Mouse (Mus musculus) hindbrain, embryonic 14.5 days (tissue): ENCODE measurements at regions not wholly inside any gene's neighbourhood (a gene's known extent, or its start where the extent isn't known, plus 50 kb on each side); places are given as distances from the start of the nearest gene placed in this dataset.

Experiments
- ATAC-seq: fragments of 200-750 bp; cut with Nextera tagmentation; 2 replicates; pipeline ENCODE4 v1.8.0; 2017; ENCODE audit warnings: moderate number of reproducible peaks, mild to moderate bottlenecking, moderate TSS enrichment, moderate library complexity; ENCODE audit not compliant: low FRiP score
- DNase-seq: peaks from one replicate; pipeline ENCODE4 v3.0.0-alpha.2; 2015; ENCODE audit warnings: low spot score
- H3K27ac ChIP-seq: fragments of 300-500 bp; sonication (generic); 2 replicates; pipeline ENCODE4 v1.5.1; 2014; ENCODE audit warnings: mild to moderate bottlenecking, moderate library complexity
- H3K27me3 ChIP-seq: fragments of 300-500 bp; sonication (generic); 2 replicates; pipeline ENCODE4 v1.6.1; 2014; ENCODE audit warnings: mild to moderate bottlenecking, low read length, mixed read lengths; ENCODE audit not compliant: control insufficient read depth, insufficient read depth
- H3K36me3 ChIP-seq: fragments of 300-500 bp; sonication (generic); replicated peaks from 2 replicates; pipeline ENCODE4 v1.6.1; 2014; ENCODE audit not compliant: control insufficient read depth, insufficient read depth
- H3K4me1 ChIP-seq: fragments of 300-500 bp; sonication (generic); replicated peaks from 2 replicates; pipeline ENCODE4 v1.6.1; 2014; ENCODE audit warnings: antibody characterized with exemption, low read length, mixed read lengths; ENCODE audit not compliant: control insufficient read depth, insufficient read depth
- H3K4me2 ChIP-seq: fragments of 300-500 bp; sonication (generic); replicated peaks from 2 replicates; pipeline ENCODE4 v1.6.1; 2014; ENCODE audit warnings: mild to moderate bottlenecking, moderate library complexity
- H3K4me3 ChIP-seq: fragments of 300-500 bp; sonication (generic); replicated peaks from 2 replicates; pipeline ENCODE4 v1.5.1; 2014; ENCODE audit warnings: mild to moderate bottlenecking, low read length
- H3K9ac ChIP-seq: fragments of 300-500 bp; sonication (generic); 2 replicates; pipeline ENCODE4 v1.6.1; 2014
- H3K9me3 ChIP-seq: fragments of 300-500 bp; sonication (generic); 2 replicates; pipeline ENCODE4 v1.6.1; 2016; ENCODE audit warnings: low read length; ENCODE audit not compliant: control insufficient read depth
- WGBS: fragments of 180-500 bp; shearing (Covaris S2); extraction: QIAGEN DNeasy Blood & Tissue Kit; methylation state at CpG from one replicate; pipeline ENCODE4 v1.1.7; 2014; 5-methylcytosine and 5-hydroxymethylcytosine counted together

DNA sequence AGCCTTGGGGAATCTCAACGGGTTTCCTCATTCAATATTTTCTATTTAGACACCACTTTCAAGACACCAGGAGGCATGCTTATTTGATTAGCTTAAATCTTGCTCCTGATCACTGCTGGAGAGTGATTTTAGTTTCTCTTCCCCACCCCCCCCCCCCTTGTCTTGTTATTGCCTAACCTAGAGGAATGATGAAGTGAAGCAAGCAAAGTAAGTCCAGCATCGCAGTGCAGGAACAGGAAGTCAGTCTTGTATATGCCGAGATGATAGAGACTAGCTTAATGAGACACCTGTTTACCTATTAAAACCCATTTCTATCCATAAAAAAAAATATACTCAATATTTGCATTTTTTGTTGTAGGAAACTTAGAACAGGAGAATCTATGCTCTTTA is 209.6 kb upstream of the Slit2 start:
- H3K27me3 ChIP-seq: no peaks in the 10 kb centered on the region
- H3K9ac ChIP-seq: no peak overlapping the region
- H3K36me3 ChIP-seq: no peaks in the 10 kb centered on the region
- no peak overlapping the region for H3K27ac ChIP-seq
- H3K4me2 ChIP-seq: no peak overlapping the region
- ATAC-seq: no peak
- no peak for DNase-seq
- WGBS: 57% methylated on average over 3 of the region's 3 CpGs
- H3K4me3 ChIP-seq: no peak overlapping the region
- H3K9me3 ChIP-seq: no peaks in the 10 kb centered on the region
- H3K4me1 ChIP-seq: 0 out of 2 replicates have a peak, but pooled peaks cover 9% of the 10 kb centered on the region

DNA sequence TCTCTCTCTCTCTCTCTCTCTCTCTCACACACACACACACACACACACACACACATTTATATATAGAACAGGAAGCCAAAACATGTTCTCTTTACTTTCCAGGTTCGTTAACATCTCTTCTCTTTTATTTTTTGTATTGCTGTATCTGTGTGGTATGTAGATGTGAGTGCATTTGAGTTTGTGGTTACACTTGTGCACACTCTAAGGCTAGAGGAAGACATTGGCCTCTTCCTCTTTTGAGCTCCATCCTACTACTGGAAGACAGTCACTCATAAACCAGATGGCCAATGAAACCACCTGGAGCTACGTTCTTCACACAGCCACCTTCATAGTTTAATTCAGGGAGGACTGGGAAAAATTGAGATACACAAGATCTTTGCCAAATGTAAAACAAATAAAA is 202.1 kb upstream of the Slit2 start:
- Histone ChIP-seq H3K9ac (no peak overlapping the region), H3K36me3 (no peaks in the 10 kb centered on the region), H3K4me3 (no peak overlapping the region), H3K9me3 (no peaks in the 10 kb centered on the region), H3K4me1 (no peaks in the 10 kb centered on the region), H3K4me2 (no peak overlapping the region), H3K27ac (no peak overlapping the region), H3K27me3 (no peaks in the 10 kb centered on the region)
- 90% methylated on average over 2 of the region's 2 CpGs for WGBS
- ATAC-seq (no peak), DNase-seq (no peak)

GRCm38 (mm10) chr5:47781608-47782007 is 201.3 kb upstream of the Slit2 start:
- Histone ChIP-seq H3K4me3 (no peak overlapping the region), H3K9me3 (no peaks in the 10 kb centered on the region), H3K9ac (no peak overlapping the region), H3K36me3 (no peaks in the 10 kb centered on the region), H3K4me2 (no peak overlapping the region), H3K4me1 (no peaks in the 10 kb centered on the region), H3K27me3 (no peaks in the 10 kb centered on the region), H3K27ac (no peak overlapping the region)
- WGBS: 78% methylated on average over 5 of the region's 5 CpGs
- DNase-seq (no peak), ATAC-seq (no peak)

GRCm38 (mm10) chr5:47794639-47795272 is 188.2 kb upstream of the Slit2 start:
- Histone ChIP-seq H3K4me1 (no peaks in the 10 kb centered on the region), H3K9me3 (no peaks in the 10 kb centered on the region), H3K4me3 (no peak overlapping the region), H3K36me3 (no peaks in the 10 kb centered on the region), H3K27me3 (no peaks in the 10 kb centered on the region), H3K27ac (no peak overlapping the region), H3K4me2 (no peak overlapping the region), H3K9ac (no peak overlapping the region)
- 94% methylated on average over 6 of the region's 6 CpGs for WGBS
- DNase-seq (no peak), ATAC-seq (no peak)

GRCm38 (mm10) chr5:47795273-47795672 is 187.7 kb upstream of the Slit2 start:
- 84% methylated on average over 3 of the region's 3 CpGs for WGBS
- Histone ChIP-seq H3K9me3 (no peaks in the 10 kb centered on the region), H3K27me3 (no peaks in the 10 kb centered on the region), H3K4me1 (no peaks in the 10 kb centered on the region), H3K9ac (no peak overlapping the region), H3K36me3 (no peaks in the 10 kb centered on the region), H3K4me3 (no peak overlapping the region), H3K27ac (no peak overlapping the region), H3K4me2 (no peak overlapping the region)
- DNase-seq (no peak), ATAC-seq (no peak)

- Histone ChIP-seq H3K4me3 (no peak overlapping the region), H3K36me3 (no peaks in the 10 kb centered on the region), H3K9me3 (no peaks in the 10 kb centered on the region), H3K27ac (no peak overlapping the region), H3K27me3 (no peaks in the 10 kb centered on the region), H3K4me1 (no peaks in the 10 kb centered on the region), H3K9ac (no peak overlapping the region), H3K4me2 (no peak overlapping the region)
- 78% methylated on average over 1 of the region's 1 CpGs for WGBS
- DNase-seq (no peak), ATAC-seq (no peak)
These were observed 162.0 kb upstream of the Slit2 start for GRCm38 (mm10) chr5:47820936-47821335.

DNA sequence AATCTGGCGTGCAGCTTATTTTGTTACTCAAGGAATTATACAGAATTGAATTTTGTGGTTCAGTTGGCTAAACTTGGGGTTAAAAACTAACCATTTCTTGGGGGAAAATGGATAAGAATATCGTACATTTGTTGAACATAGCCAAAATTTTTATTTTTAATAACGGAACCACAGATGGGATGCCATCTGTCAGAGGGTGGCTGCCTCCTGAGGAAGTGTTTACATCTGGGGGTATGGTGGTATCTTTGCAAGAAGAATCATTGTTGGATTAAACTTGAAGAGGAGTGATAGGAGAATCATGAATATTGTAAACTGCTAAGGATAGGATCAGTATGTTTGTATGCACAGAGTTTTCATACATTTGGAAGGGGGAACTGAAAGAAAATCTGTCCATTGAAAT is 144.9 kb upstream of the Slit2 start:
- Histone ChIP-seq H3K9me3 (no peaks in the 10 kb centered on the region), H3K9ac (no peak overlapping the region), H3K4me2 (no peak overlapping the region), H3K36me3 (no peaks in the 10 kb centered on the region), H3K4me3 (no peak overlapping the region), H3K27me3 (no peaks in the 10 kb centered on the region), H3K4me1 (no peaks in the 10 kb centered on the region), H3K27ac (no peak overlapping the region)
- ATAC-seq (no peak), DNase-seq (no peak)
- 95% methylated on average over 3 of the region's 3 CpGs for WGBS

DNA sequence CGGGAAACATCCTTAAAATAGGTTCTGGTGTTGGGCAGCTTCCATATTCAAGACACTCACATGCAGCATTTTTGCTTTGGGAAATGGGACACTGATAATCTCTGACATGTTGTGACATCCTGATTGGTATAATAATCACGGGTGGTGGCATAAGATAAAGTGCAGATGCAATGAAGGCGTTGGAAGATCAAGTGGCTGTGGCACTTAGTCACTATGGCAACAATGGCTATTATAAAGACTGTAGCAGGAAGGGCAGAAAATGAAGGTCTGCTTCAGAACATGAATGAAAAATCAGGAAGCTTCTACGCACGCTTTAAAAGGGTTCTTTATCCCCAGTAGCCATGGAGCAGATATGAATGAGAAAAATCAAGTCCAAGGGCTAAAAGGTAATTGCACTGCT is 113.2 kb upstream of the Slit2 start:
- WGBS: 44% methylated on average over 5 of the region's 5 CpGs
- no peak overlapping the region for H3K4me2 ChIP-seq
- DNase-seq: peak; percentile 16

More for the DNA sequence above, 113.2 kb upstream of the Slit2 start:
- no peak overlapping the region for H3K4me3 ChIP-seq
- no peaks in the 10 kb centered on the region for H3K4me1 ChIP-seq
- H3K9me3 ChIP-seq: no peaks in the 10 kb centered on the region
- H3K36me3 ChIP-seq: no peaks in the 10 kb centered on the region
- no peak overlapping the region for H3K27ac ChIP-seq
- no peaks in the 10 kb centered on the region for H3K27me3 ChIP-seq
- no peak overlapping the region for H3K9ac ChIP-seq
- ATAC-seq: no peak
